In genomic region chr14:16132672-16133071, GRCm38 (mm10) we compare ENCODE assay signal across 20 mouse cellular contexts.
DNase-seq lines count a peak whose midpoint lies in the region; TF ChIP-seq lines count a peak whose summit lies in the region.
"Had no signal": no experiment of that assay in that cellular context is flagged by ENCODE, and none has a peak within 500 bp of the region (broad histone marks: within the 10 kb centered on the region; RNA-seq: fewer than 3 reads in every experiment).

No protein-coding gene starts in this region.

- DNase-seq in cerebellum, adult 2 months = no peak
- DNase-seq in cerebellum, adult 9-10 months = no peak
- no peak for DNase-seq in layer of hippocampus, adult 2 months (ENCODE audit: low spot score in 2 of 2)
- DNase-seq in layer of hippocampus, adult 9-11 months = no peak
- peak; percentile 27 for DNase-seq in A20 (ENCODE audit: low read depth, low spot score)
- DNase-seq in induced T-regulatory cell, adult 2 months (ENCODE audit: low read depth) = peak; percentile 10
- no peak for DNase-seq in thymus, postnatal 25 days
- no peak for DNase-seq in kidney, adult 18-20 months
- DNase-seq: adrenal gland, adult 8-10 months; adrenal gland, postnatal 36 days; cerebellum, adult 11 months; cerebellum, adult 9-11 months; cerebellum, postnatal 36 days; gastrocnemius, postnatal 36 days; heart, adult 18-20 months; heart, postnatal 14 days had no signal

- no peaks in the 10 kb centered on the region; the same call in 1 of the 2 replicates for H3K4me1 ChIP-seq in cerebellum, adult 2 months (ENCODE audit: control insufficient read depth, insufficient read depth, low read length)
- H3K4me1 ChIP-seq: embryonic facial prominence, embryonic 13.5 days; forebrain, embryonic 12.5 days; heart, embryonic 15.5 days had no signal

- H3K27me3 ChIP-seq in cerebellum, adult 2 months (ENCODE audit: control insufficient read depth, insufficient read depth, low read length) = no peaks in the 10 kb centered on the region; the same call in 1 of the 2 replicates
- H3K27me3 ChIP-seq: embryonic facial prominence, embryonic 13.5 days; forebrain, embryonic 12.5 days; heart, embryonic 15.5 days had no signal

- H3K27ac ChIP-seq in cerebellum, adult 2 months (ENCODE audit: insufficient read depth, low read length) = no peak overlapping the region
- no peak overlapping the region for H3K27ac ChIP-seq in layer of hippocampus, adult 2 months
- H3K27ac ChIP-seq: embryonic facial prominence, embryonic 13.5 days; forebrain, embryonic 12.5 days; heart, embryonic 15.5 days; hindbrain, embryonic 14.5 days had no signal

- TF ChIP-seq CTCF in cerebellum, adult 2 months (IDR thresholded peaks at IDR 0.05; ENCODE audit: borderline replicate concordance, insufficient read depth, low read depth, low read length) = 0 out of 2 replicates have a peak, but pooled peaks have one; percentile 6
- TF ChIP-seq CTCF in layer of hippocampus, adult 2 months (conservative IDR thresholded peaks at IDR 0.05) = peak; percentile 18; the same call in 1 of the 2 replicates

- TF ChIP-seq POLR2A in cerebellum, adult 2 months (IDR thresholded peaks at IDR 0.05; ENCODE audit: borderline replicate concordance, insufficient read depth, low read length) = no peak

- 83% methylated on average over 3 of the region's 3 CpGs for WGBS in cerebellum, adult 2 months

- no peak overlapping the region for H3K4me3 ChIP-seq in cerebellum, adult 2 months (replicated peaks; ENCODE audit: insufficient read depth, low read depth, low read length)
- no peak overlapping the region for H3K4me3 ChIP-seq in layer of hippocampus, adult 2 months
- H3K4me3 ChIP-seq: embryonic facial prominence, embryonic 13.5 days; forebrain, embryonic 12.5 days; heart, embryonic 15.5 days had no signal

Comparison
In these comparisons a context has a peak if more than half of its experiments do, and no peak if none do; other contexts are left out.
1. DNase-seq: peak in A20 (single experiment) and induced T-regulatory cell, adult 2 months (single experiment); none in cerebellum, adult 2 months (0 of 2), cerebellum, adult 9-10 months (single experiment), layer of hippocampus, adult 2 months (0 of 2), layer of hippocampus, adult 9-11 months (single experiment), thymus, postnatal 25 days (single experiment) and kidney, adult 18-20 months (single experiment).